Mouse (Mus musculus): Measurements from ENCODE around the gene Hells.

The Hells gene

GRCm38 (mm10) chr19:38930788-38931565, at the start of gene Hells:
TSS of gene Hells (plus strand) at chr19:38930915.
- DNase-seq: peak; percentile 59

- DNase-seq: no peak
Measured at GRCm38 (mm10) chr19:38901146-38902135, 29.3 kb upstream of the Hells start.

- DNase-seq: no peak
Measured at GRCm38 (mm10) chr19:38902501-38902900, 28.2 kb upstream of the Hells start.

- DNase-seq: no peak
Measured at GRCm38 (mm10) chr19:38913786-38914185, 16.9 kb upstream of the Hells start.

- DNase-seq: no peak
Measured at GRCm38 (mm10) chr19:38914926-38915325, 15.8 kb upstream of the Hells start.

GRCm38 (mm10) chr19:38915677-38916076, 15.0 kb upstream of the Hells start:
- DNase-seq: no peak

- no peak for DNase-seq
Measured at GRCm38 (mm10) chr19:38928481-38929158, 2.1 kb upstream of the Hells start.

- no peak for DNase-seq
Measured at GRCm38 (mm10) chr19:38929471-38930251, 1.1 kb upstream of the Hells start.

- no peak for DNase-seq
Measured at GRCm38 (mm10) chr19:38930252-38930787, 395 bp upstream of the Hells start.

GRCm38 (mm10) chr19:38931566-38931890, 813 bp downstream of the Hells start:
- no peak for DNase-seq

GRCm38 (mm10) chr19:38944590-38945307, 14.0 kb downstream of the Hells start:
- DNase-seq: no peak

GRCm38 (mm10) chr19:38970741-38971140, 40.0 kb downstream of the Hells start:
- no peak for DNase-seq

- no peak for DNase-seq
Measured at GRCm38 (mm10) chr19:38972581-38972980, 41.9 kb downstream of the Hells start.

- DNase-seq: no peak
Measured at GRCm38 (mm10) chr19:38973666-38974065, 43.0 kb downstream of the Hells start.

GRCm38 (mm10) chr19:38976269-38976668, 45.6 kb downstream of the Hells start:
- no peak for DNase-seq

- peak; percentile 5 for DNase-seq
Measured at GRCm38 (mm10) chr19:38981966-38982365, 51.3 kb downstream of the Hells start.

- DNase-seq: no peak
Measured at GRCm38 (mm10) chr19:38998248-38998647, 67.5 kb downstream of the Hells start.

- DNase-seq: no peak
Measured at GRCm38 (mm10) chr19:38998676-38999075, 68.0 kb downstream of the Hells start.

GRCm38 (mm10) chr19:39005132-39005531, 74.4 kb downstream of the Hells start:
- no peak for DNase-seq

GRCm38 (mm10) chr19:39006715-39007114, 76.0 kb downstream of the Hells start, which contains the start of gene Cyp2c55:
TSS of gene Cyp2c55 (plus strand) at chr19:39007019.
- DNase-seq: no peak

All from kidney, adult 11 months (tissue).